Mouse (Mus musculus): ENCODE measurements around the gene Rbfox2. TPM values are rescaled to one million over a fixed set of nuclear protein-coding genes. Genes with fewer than 3 reads are reported as not detected.

Gene Rbfox2
- polyA plus RNA-seq, 1 experiment from 2014 or later: 6.5 TPM

GRCm38 (mm10) chr15:77110452-77110851 is 196.4 kb downstream of the Rbfox2 start:
- DNase-seq (ENCODE audit: low spot score): no peak

GRCm38 (mm10) chr15:77107169-77107908 is 199.5 kb downstream of the Rbfox2 start:
- DNase-seq (ENCODE audit: low spot score): no peak

DNA sequence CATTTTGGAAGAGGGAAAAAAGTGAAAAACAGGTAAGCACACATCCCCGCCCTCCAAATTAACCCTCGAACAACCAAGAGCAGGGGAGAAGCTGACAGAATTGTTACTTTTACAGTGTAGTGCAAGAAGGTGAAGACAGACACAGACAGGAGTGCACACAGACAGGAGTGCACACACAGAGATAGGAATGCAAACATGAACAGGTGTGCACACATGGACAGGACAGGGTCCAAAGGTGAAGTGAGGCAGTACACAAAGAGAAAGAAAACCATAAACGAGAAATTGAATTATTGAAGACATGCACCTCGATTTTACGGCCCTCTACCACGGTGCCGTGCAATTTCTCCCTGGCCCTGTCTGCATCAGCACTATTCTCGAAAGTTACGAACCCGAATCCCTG is 201.5 kb downstream of the Rbfox2 start:
- no peak for DNase-seq (ENCODE audit: low spot score)

- DNase-seq (ENCODE audit: low spot score): no peak
Observed at GRCm38 (mm10) chr15:77104349-77105158, 202.2 kb downstream of the Rbfox2 start.

- no peak for DNase-seq (ENCODE audit: low spot score)
Observed at GRCm38 (mm10) chr15:77102685-77103084, 204.1 kb downstream of the Rbfox2 start.

- DNase-seq (ENCODE audit: low spot score): no peak
Observed at GRCm38 (mm10) chr15:77099756-77100155, 207.0 kb downstream of the Rbfox2 start.

DNA sequence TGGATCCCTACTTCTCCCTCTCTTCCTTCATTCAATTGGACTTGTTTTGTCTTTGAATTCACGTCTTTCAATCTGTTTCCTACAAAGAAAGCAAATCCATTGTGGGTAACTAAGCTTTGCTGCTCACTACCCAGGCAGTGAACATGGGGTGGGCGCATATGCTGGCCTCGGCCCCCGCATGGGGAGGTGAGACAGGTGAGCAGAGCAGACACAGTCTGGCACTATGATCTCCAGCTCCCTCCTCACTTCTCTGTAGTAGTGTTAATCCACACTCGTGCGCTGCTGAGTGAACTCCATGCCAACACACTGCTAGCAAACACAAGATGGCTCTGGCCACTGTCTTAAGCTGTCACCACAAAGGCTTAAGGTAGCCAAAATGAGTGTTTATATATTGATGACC is 209.4 kb downstream of the Rbfox2 start:
- DNase-seq (ENCODE audit: low spot score): no peak

GRCm38 (mm10) chr15:77095216-77095615 is 211.6 kb downstream of the Rbfox2 start:
- no peak for DNase-seq (ENCODE audit: low spot score)

- DNase-seq (ENCODE audit: low spot score): no peak
Observed at GRCm38 (mm10) chr15:77094431-77094830, 212.4 kb downstream of the Rbfox2 start.

DNA sequence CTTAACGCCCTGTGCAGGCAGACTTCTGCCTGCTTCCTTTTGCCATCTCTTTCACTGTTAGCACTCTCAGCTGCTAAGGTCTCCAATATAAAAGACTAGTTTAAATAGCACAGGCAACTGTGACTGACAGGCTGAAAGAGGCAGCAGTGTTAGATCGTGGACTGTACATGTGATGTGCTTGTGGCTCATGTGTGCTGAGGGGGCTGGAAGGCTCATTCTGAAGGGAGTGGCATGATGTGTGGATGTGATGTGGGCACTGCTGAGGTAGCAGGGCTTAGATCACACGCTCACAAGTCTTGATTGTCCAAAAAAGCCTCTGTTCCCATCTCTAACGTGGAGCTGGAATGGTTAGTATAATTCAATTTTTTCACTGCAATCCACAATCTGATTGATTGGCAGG is 215.4 kb downstream of the Rbfox2 start:
- DNase-seq (ENCODE audit: low spot score): no peak

- no peak for DNase-seq (ENCODE audit: low spot score)
Observed at GRCm38 (mm10) chr15:77090531-77090930, 216.3 kb downstream of the Rbfox2 start.

GRCm38 (mm10) chr15:77089249-77089648 is 217.6 kb downstream of the Rbfox2 start:
- no peak for DNase-seq (ENCODE audit: low spot score)

DNA sequence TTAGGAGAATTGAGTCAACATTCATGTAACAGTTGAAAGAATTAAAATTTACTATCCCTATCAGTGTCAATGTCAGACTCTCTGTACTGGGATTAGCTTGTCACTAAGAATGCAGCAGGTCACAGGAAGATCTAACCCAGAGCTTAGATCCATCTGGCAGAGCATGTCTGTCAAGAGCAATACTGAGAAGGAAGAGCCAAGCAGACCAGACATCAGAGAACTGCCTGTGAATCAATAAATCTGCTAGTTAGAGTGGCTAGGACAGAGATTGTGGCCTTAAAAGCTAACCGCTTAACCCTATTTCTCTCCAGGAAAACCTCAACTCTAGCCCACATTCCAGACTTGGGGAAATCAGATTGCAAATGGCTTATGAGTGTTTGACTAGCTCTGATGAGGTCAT is 220.3 kb downstream of the Rbfox2 start:
- DNase-seq (ENCODE audit: low spot score): no peak

DNA sequence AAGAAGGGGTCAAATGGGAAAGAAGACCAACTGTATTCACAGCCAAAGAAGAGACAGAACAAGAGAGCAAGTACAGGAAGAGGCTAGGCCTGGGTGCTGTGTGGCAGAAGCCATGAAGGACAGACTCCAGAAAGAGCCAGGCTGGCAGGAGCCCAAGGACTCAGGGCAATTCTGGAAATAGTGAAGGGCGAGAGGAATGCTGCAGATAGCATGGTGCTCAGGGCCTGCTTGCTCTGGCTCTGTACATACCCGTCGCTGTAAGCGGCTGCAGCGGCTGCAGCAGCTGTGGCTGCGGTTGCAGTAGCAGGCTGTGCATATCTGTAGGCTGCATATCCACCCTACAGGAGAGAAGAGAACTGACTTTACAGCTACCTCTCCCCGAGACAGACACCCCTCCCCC is 221.0 kb downstream of the Rbfox2 start:
- no peak for DNase-seq (ENCODE audit: low spot score)

DNA sequence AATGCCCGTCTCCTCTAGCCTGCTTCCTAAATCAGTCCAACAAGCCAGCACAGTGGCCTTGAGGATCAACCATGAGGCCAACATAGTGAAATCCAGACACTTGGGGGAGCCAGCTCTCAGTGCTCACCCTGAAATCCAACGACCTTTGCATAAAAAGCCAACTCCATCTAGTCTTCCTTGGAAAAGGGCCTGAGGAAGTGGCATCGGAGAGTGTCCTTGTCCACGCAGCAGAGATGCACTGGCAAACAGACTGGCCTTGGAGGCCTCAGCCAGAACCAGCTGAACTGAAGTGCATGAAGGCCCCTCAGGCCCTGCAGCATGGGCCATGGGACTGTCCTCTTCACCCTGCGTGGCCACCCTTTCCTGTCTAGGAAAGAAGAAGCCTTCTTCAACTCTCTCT is 225.3 kb downstream of the Rbfox2 start:
- no peak for DNase-seq (ENCODE audit: low spot score)

GRCm38 (mm10) chr15:77080684-77081254 is 226.0 kb downstream of the Rbfox2 start:
- no peak for DNase-seq (ENCODE audit: low spot score)

- DNase-seq (ENCODE audit: low spot score): no peak
Observed at GRCm38 (mm10) chr15:77079890-77080361, 226.9 kb downstream of the Rbfox2 start.

GRCm38 (mm10) chr15:77079256-77079822 is 227.5 kb downstream of the Rbfox2 start:
- DNase-seq (ENCODE audit: low spot score): no peak

DNA sequence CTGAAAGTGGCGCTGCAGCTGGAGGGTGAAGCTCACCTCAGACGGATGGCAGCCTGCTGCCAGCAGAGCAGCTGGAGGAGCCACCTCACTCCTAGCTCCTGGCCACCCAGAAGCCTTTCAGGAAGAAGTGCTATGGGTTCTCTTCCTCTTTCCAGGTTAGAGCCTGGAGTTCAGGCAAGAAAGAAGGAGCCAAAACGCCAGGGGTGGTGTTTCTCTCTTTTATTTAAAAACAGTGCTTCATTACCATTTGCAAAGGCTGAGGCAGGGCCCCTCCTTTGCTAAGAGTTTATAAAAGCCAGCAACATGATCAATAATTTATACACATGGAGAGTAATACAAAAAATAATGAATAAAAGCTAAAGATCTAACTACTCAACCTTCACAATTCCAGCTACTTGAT is 228.0 kb downstream of the Rbfox2 start:
- no peak for DNase-seq (ENCODE audit: low spot score)

DNA sequence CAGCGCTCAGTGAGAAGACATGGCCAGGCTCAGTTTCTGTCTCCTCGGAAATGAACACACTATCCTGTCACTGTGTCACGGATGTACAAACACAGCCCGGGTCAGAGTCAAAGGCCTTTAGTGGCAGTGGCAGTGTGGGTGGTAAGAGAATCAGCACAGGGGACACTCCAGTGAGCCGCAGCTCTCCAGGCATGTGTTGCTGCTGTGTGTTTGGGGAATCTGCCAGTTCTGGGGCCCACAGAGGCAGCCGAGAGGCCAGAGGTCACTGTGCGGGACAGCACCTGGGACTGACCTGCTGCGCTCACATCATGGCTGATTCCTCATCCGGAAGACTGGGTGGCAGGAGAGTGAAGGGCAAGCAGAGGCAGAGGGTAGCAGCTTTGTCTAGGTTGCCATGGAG is 228.9 kb downstream of the Rbfox2 start:
- DNase-seq (ENCODE audit: low spot score): no peak

DNA sequence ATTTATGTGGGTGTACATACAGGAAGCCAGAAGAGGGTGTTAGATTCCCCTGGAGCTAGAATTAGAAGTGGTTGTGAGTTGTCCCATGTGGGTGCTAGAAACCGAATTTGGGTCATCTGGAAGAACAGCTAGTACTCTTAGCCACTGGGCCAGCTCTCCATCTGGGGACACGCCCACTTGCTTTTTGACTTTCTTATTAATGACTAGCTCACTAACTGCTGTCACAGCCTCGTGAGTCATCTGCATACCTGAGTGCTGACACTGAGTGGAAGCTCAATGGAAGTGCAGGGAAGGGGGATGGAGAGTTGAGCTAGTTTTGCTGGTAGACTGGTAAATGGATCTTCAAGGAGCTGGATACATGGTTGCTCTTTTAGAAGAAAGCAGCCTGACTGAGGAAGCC is 230.3 kb downstream of the Rbfox2 start:
- DNase-seq (ENCODE audit: low spot score): no peak

Measured in thymus, postnatal 0 days (tissue).